Mouse (Mus musculus) splenic B cell, adult 2 months (primary cell): ENCODE results near the gene Gm20388.
A peak's percentile ranks its signal among the peaks of the same experiment; 100 is the strongest.

Experiments
- DNase-seq: peaks from one replicate; pipeline ENCODE4 v3.0.0-alpha.2; 2011; ENCODE audit warnings: low read depth, low spot score
- H3K27me3 ChIP-seq: 2 replicates; pipeline ENCODE4 v1.6.1; 2012; ENCODE audit warnings: mild to moderate bottlenecking, low read length, moderate library complexity, mixed read lengths; ENCODE audit not compliant: control insufficient read depth, poor library complexity, insufficient read depth, severe bottlenecking
- H3K36me3 ChIP-seq: 2 replicates; pipeline ENCODE4 v1.6.1; 2012; ENCODE audit warnings: mild to moderate bottlenecking, low read length, moderate library complexity, mixed read lengths; ENCODE audit not compliant: control insufficient read depth, poor library complexity, insufficient read depth, severe bottlenecking

Gene Gm20388

GRCm38 (mm10) chr8:120489142-120489754 lies 578.6 kb downstream of the Gm20388 start:
- DNase-seq: peak; percentile 88
- no peaks in the 10 kb centered on the region for H3K27me3 ChIP-seq
- no peaks in the 10 kb centered on the region for H3K36me3 ChIP-seq

DNA sequence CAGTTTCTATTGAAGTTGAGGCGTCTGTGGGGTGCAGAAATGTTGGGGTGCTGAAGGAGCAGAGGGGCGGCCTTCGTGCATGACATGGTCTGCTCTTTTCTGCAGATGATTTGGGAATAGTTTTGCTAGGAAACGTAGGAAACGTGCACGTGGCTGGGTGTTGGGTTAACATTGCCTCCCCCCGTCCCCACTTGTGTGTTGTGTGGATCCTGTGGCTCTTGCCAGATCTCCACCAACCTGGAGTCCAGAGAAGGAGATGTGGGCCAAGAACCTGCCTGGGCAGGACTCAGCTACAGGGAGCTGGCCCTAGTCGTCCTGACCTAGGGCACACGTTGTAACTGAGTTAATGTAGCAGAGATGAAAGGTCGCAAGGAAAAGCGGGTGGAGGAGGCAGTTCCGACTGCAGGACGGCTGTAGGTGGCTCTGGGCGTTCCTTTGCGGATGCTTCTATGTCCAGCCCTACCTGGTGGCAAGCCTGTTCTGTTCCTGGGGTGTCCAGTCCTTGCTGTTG lies 579.2 kb downstream of the Gm20388 start:
- DNase-seq: peak; percentile 26
- Histone ChIP-seq H3K36me3 (no peaks in the 10 kb centered on the region), H3K27me3 (no peaks in the 10 kb centered on the region)

- H3K27me3 ChIP-seq: no peaks in the 10 kb centered on the region
- peak; percentile 66 for DNase-seq
- no peaks in the 10 kb centered on the region for H3K36me3 ChIP-seq
Observed at GRCm38 (mm10) chr8:120490354-120491141, 579.9 kb downstream of the Gm20388 start.

DNA sequence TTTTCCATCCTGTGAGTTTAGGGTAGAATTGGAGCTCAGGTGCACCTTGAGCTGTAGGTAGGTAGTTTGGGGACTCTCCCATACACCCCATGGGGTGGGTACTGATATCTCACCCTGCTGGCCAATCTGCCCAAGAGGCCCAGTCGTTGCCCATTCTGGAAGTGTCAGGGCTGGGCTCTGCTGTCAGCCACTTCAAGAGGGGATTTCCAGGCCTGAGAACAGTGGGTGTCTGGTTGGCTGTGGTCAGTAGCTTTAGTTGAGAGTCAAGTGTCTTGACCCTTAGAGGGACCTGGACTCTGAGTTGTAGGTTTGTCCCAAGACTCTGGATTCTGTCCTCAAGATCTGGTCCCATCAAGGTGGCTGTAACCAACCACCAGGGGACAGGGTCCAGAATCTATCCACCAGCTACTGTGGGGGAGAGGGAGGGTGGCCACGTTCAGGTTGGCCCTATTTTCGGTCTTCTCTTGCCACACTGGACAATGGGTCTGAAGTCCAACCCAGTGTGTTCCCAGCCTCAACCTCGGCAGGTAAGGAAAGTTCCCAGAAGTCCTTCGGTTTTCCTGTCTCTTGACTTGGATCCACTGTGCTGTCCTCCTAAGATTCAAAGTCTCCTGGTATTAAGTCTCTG lies 580.6 kb downstream of the Gm20388 start:
- H3K27me3 ChIP-seq: no peaks in the 10 kb centered on the region
- H3K36me3 ChIP-seq: no peaks in the 10 kb centered on the region
- DNase-seq: peak; percentile 15

DNA sequence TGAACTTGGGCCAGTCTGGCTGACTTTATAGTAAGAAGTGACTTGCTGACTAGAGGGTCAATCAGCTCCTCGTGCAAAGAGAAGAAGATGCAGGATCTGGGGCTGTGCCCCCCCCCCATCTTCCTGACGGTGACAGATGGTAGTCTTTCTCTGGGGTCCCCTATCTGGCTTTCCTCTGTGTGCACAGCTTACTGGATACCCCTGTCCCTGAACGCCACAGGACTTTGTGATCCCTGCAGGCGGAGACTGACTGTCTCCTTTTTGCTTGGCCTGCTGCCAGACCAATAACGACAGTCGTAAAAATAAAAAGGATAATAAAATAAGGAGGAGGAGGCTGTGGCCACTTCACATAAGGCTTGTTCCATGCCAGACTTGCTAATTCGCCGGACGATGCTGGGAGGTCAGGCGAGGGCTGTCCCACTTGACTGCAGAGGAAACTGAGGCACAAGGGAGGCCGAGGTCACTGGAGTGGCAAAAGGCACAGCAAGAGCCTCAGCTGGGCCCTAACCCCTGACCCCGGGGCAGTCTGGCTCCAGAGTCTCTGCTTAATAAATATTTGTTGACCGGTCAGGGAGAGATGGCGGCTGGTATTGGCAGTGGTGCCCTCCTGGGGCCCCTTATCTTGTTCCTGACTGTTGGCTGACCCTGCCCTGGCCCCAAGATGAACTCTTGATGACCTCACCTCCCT lies 581.7 kb downstream of the Gm20388 start:
- Histone ChIP-seq H3K27me3 (no peaks in the 10 kb centered on the region), H3K36me3 (no peaks in the 10 kb centered on the region)
- no peak for DNase-seq

- no peak for DNase-seq
- no peaks in the 10 kb centered on the region for H3K27me3 ChIP-seq
Observed at GRCm38 (mm10) chr8:120492881-120493220, 582.2 kb downstream of the Gm20388 start.

DNA sequence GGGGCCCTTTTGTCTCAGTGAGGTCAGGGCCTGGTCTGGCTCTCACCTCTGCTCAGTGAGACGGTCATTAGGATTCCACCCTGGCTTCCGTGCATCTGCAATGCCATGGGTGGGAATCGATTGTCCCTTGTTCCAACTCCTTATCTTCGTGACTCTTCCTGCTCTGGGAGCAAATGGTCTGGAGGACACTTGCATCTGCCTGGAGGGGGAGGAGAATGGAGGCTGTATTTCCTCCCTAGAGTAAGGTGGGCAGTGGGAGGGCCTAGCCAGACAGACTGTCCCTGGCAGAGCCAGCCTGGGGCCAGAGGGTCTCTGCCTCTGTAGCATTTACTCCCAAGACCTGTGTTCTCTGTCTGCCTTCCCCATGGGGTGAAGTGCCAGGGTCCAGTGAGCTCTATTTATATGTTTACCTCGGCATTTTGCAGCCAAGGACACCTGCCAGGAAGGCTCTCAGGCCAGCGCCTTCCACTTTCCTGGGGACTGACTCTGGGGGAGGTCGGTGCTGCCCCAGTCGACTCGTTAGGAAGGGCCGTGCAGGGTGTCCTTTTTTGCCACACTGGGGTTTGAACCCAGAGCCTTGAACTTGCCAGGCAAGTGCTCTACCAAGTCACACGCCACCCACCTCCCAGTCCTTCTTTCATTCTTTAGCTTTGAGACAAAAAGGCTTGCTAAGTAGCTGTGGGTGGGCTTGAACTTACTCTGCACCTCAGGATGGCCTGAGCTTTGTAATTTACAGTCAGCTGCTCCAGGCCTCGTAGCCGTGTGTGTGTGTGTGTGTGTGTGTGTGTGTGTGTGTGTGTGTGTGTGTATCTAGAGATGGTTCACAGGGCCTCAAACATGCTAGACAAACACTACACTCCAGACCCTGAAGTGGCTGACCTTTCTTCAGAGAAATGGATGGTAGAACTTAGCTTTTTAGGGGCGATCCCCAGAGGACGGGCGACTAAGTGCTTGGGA lies 583.1 kb downstream of the Gm20388 start:
- DNase-seq: no peak
- H3K27me3 ChIP-seq: no peaks in the 10 kb centered on the region
- no peaks in the 10 kb centered on the region for H3K36me3 ChIP-seq

More at GRCm38 (mm10) chr8:120492881-120493220, 582.2 kb downstream of the Gm20388 start:
- H3K36me3 ChIP-seq: no peaks in the 10 kb centered on the region

GRCm38 (mm10) chr8:120494903-120495302 lies 584.3 kb downstream of the Gm20388 start:
- H3K27me3 ChIP-seq: no peaks in the 10 kb centered on the region
- H3K36me3 ChIP-seq: no peaks in the 10 kb centered on the region
- no peak for DNase-seq

GRCm38 (mm10) chr8:120495461-120495860 lies 584.8 kb downstream of the Gm20388 start:
- no peak for DNase-seq
- H3K27me3 ChIP-seq: no peaks in the 10 kb centered on the region

GRCm38 (mm10) chr8:120496478-120496877 lies 585.8 kb downstream of the Gm20388 start:
- DNase-seq: no peak
- H3K27me3 ChIP-seq: no peaks in the 10 kb centered on the region
- no peaks in the 10 kb centered on the region for H3K36me3 ChIP-seq

More at GRCm38 (mm10) chr8:120495461-120495860, 584.8 kb downstream of the Gm20388 start:
- no peaks in the 10 kb centered on the region for H3K36me3 ChIP-seq

DNA sequence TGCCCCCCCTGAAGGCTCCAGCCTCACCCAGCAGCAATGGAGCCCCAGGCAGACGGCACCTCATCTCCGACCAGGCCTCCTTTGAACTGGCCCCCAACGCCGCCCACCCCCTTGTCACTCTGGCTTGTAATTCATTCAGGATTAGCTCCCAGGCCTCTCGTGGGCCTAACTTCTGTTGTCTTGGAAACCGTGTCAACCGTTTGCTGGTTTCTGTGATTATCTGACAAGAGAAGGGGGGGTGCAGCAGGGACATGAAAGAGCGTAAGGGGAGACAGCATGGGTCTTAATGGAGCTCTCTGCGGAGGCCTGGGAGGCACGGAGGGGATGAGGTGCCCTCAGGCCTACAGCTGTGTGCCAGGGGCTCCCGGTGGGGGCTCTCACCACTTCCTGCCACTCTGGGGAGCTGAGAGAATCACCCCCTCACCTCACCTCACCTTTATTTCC lies 586.9 kb downstream of the Gm20388 start:
- Histone ChIP-seq H3K36me3 (no peaks in the 10 kb centered on the region), H3K27me3 (no peaks in the 10 kb centered on the region)
- DNase-seq: peak; percentile 15

DNA sequence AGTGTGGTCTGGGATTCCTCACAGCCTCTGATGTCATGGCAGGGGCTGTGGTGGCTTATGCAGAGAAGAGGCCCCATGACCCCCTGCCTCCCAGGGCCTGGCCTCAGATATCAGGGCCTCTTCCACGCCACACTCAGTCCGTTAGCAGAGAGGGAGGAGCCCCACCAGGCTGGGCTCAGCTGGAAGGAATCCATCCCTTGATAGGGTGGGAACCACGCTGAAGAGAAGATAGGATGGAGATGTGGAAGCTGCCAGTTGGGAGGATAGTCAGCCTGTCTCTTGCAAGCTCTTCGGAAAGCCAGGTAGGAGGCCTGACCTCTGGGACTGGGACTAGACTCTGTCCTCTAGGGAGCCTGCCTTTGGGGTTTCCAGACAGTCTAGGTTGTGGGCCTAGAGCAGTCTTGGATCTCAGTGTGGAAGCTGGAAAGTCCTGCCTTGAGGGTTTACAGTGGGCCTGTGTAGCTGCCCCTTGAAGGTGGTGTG lies 587.7 kb downstream of the Gm20388 start:
- H3K36me3 ChIP-seq: no peaks in the 10 kb centered on the region
- DNase-seq: no peak
- H3K27me3 ChIP-seq: no peaks in the 10 kb centered on the region

- Histone ChIP-seq H3K27me3 (no peaks in the 10 kb centered on the region), H3K36me3 (no peaks in the 10 kb centered on the region)
- DNase-seq: no peak
Observed at GRCm38 (mm10) chr8:120498926-120499605, 588.4 kb downstream of the Gm20388 start.
